ENCODE assay signal across 8 mouse cellular contexts in genomic region chr2:32608141-32608777, GRCm38 (mm10). TPM values are rescaled to one million over a fixed set of nuclear protein-coding genes. Genes with fewer than 3 reads are reported as not detected.
DNase-seq lines count a peak whose midpoint lies in the region; ATAC-seq and TF ChIP-seq lines count a peak whose summit lies in the region.

No protein-coding gene starts in this region.

- POLR2A ChIA-PET in Patski (lab: Charles Lee): interaction anchor here (0.9 to 1.3 kb wide), 3 partner anchors 13 to 86 kb away, joined by 3 read pairs; no protein-coding TSS in a partner anchor

- in situ Hi-C loops in Patski (cut with MboI; ENCODE audit: low pct_unique_long_range_greater_than_20kb): no loop called here

- peak overlapping the region; percentile 50 for H3K9ac ChIP-seq in lung, embryonic 16.5 days (ENCODE audit: low read length)

- no peaks in the 10 kb centered on the region for H3K36me3 ChIP-seq in lung, embryonic 16.5 days (ENCODE audit: control insufficient read depth, insufficient read depth, low read length)

- 6% methylated on average over 25 of the region's 25 CpGs for WGBS in lung, embryonic 16.5 days

- H3K4me3 ChIP-seq in lung, embryonic 16.5 days (ENCODE audit: low read length): peak overlapping the region; percentile 68

- H3K4me1 ChIP-seq in lung, embryonic 16.5 days (replicated peaks; ENCODE audit: control insufficient read depth, insufficient read depth, low read length): peaks cover 35% of the 10 kb centered on the region

- CTCF ChIA-PET in Patski (lab: Charles Lee): interaction anchor here (1.0 to 1.8 kb wide), 5 partner anchors 16 to 81 kb away, joined by 3 to 5 read pairs (median 4); no protein-coding TSS in a partner anchor

- peak overlapping the region; percentile 44 for H3K27ac ChIP-seq in lung, embryonic 16.5 days (ENCODE audit: low read length)

- peak overlapping the region; percentile 94 for H3K4me2 ChIP-seq in lung, embryonic 16.5 days (ENCODE audit: low read depth, low read length)

- H3K9me3 ChIP-seq in lung, embryonic 16.5 days (ENCODE audit: control insufficient read depth, low read length): no peaks in the 10 kb centered on the region

- no peaks in the 10 kb centered on the region for H3K27me3 ChIP-seq in Patski
- no peaks in the 10 kb centered on the region for H3K27me3 ChIP-seq in lung, embryonic 16.5 days (ENCODE audit: control insufficient read depth, insufficient read depth, low read depth, low read length)

- DNase-seq in CD4-positive helper T cell, adult 2 months (ENCODE audit: low read depth, low spot score): peak; percentile 67
- no peak for DNase-seq in Patski (ENCODE audit: low read depth, low spot score)
- DNase-seq in embryo, embryonic 11 days: peak; percentile 77
- peak; percentile 92 for DNase-seq in heart, adult 18-20 months
- DNase-seq in kidney, adult 11 months: peak; percentile 66
- DNase-seq in layer of hippocampus, postnatal 14 days (ENCODE audit: low spot score in 2 of 2): no peak

- ATAC-seq in Patski: peak; percentile 49
- ATAC-seq in lung, embryonic 16.5 days (ENCODE audit: low read depth): peak; percentile 44
- peak; percentile 20; the same call in 1 of the 2 replicates for ATAC-seq in neutrophil, adult 5-6 weeks (ENCODE audit: extremely low read depth, insufficient number of reproducible peaks, low FRiP score, poor library complexity, severe bottlenecking)

- no peak for TF ChIP-seq CTCF in Patski (IDR thresholded peaks at IDR 0.05)

RNA-seq across cellular contexts. Expression of gene St6galnac6, which starts 8.8 kb away (rescaled TPM):
- polyA plus RNA-seq in Patski (2021): 38.2 TPM
- total RNA-seq in heart, adult 18-20 months (2021): 100 to 1,000 TPM; 108 to 117 TPM
- 25.4 and 26.3 TPM in 2 replicates for polyA plus RNA-seq in lung, embryonic 16.5 days (2015; fragmentation: Nextera tagmentation; extraction: Ambion mirVana)
- total RNA-seq in neutrophil, adult 5-6 weeks (2017): 4.7 and 5.4 TPM in 2 replicates
- total RNA-seq in layer of hippocampus, postnatal 14 days (2021): 100 to 1,000 TPM in 1 of 2 experiments, 10 to 100 TPM in 1; 99.0 to 106 TPM

RNA-seq across cellular contexts. Expression of gene Ak1, which starts 13.3 kb away (rescaled TPM):
- polyA plus RNA-seq in Patski (2021): 99.0 TPM
- total RNA-seq in heart, adult 18-20 months (2021): 100 to 1,000 TPM; 654 to 691 TPM
- 67.2 and 76.7 TPM in 2 replicates for polyA plus RNA-seq in lung, embryonic 16.5 days (2015; fragmentation: Nextera tagmentation; extraction: Ambion mirVana)
- total RNA-seq in neutrophil, adult 5-6 weeks (2017): not detected in 2 replicates
- total RNA-seq in layer of hippocampus, postnatal 14 days (2021): 100 to 1,000 TPM; 124 to 125 TPM

RNA-seq across cellular contexts. Expression of gene St6galnac4, which starts 21.4 kb away (rescaled TPM):
- 28.8 TPM for polyA plus RNA-seq in Patski (2021)
- total RNA-seq in heart, adult 18-20 months (2021): 10 to 100 TPM; 14.7 to 16.1 TPM
- 26.0 and 28.1 TPM in 2 replicates for polyA plus RNA-seq in lung, embryonic 16.5 days (2015; fragmentation: Nextera tagmentation; extraction: Ambion mirVana)
- total RNA-seq in neutrophil, adult 5-6 weeks (2017): 13.6 and 16.9 TPM in 2 replicates
- 10 to 100 TPM; 41.7 to 42.1 TPM for total RNA-seq in layer of hippocampus, postnatal 14 days (2021)

RNA-seq across cellular contexts. Expression of gene 9430097D07Rik, which starts 32.8 kb away (rescaled TPM):
- 0.08 TPM for polyA plus RNA-seq in Patski (2021)
- not detected for total RNA-seq in heart, adult 18-20 months (2021)
- polyA plus RNA-seq in lung, embryonic 16.5 days (2015; fragmentation: Nextera tagmentation; extraction: Ambion mirVana): not detected in 2 replicates
- total RNA-seq in neutrophil, adult 5-6 weeks (2017): not detected in 2 replicates
- total RNA-seq in layer of hippocampus, postnatal 14 days (2021): under 1 TPM; 0.44 to 0.93 TPM

RNA-seq across cellular contexts. Expression of gene Pip5kl1, which starts 33.7 kb away (rescaled TPM):
- 0.47 TPM for polyA plus RNA-seq in Patski (2021)
- not detected for total RNA-seq in heart, adult 18-20 months (2021)
- 0.15 and 0.34 TPM in 2 replicates for polyA plus RNA-seq in lung, embryonic 16.5 days (2015; fragmentation: Nextera tagmentation; extraction: Ambion mirVana)
- 1.3 and 1.4 TPM in 2 replicates for total RNA-seq in neutrophil, adult 5-6 weeks (2017)
- total RNA-seq in layer of hippocampus, postnatal 14 days (2021): 1 to 10 TPM; 4.4 to 7.2 TPM

Comparison
In these comparisons a context has a peak if more than half of its experiments do, and no peak if none do; other contexts are left out.
1. DNase-seq: peak in CD4-positive helper T cell, adult 2 months (single experiment), embryo, embryonic 11 days (single experiment), heart, adult 18-20 months (2 of 2) and kidney, adult 11 months (single experiment); none in Patski (single experiment) and layer of hippocampus, postnatal 14 days (0 of 2).
2. RNA of gene St6galnac6, which starts 8.8 kb away (total RNA-seq): 108 to 117 TPM in heart, adult 18-20 months and 99.0 to 106 TPM in layer of hippocampus, postnatal 14 days; 4.7 to 5.4 TPM in neutrophil, adult 5-6 weeks; every median in the first group is over 10 times any median in the second.
3. RNA of gene Ak1, which starts 13.3 kb away (total RNA-seq): 654 to 691 TPM in heart, adult 18-20 months and 124 to 125 TPM in layer of hippocampus, postnatal 14 days; not detected in neutrophil, adult 5-6 weeks; every median in the first group is over 100 times any median in the second.
4. Peak in every context shown above with its lines, with median percentiles within 50 percentile points of each other: ATAC-seq.